Mouse (Mus musculus) CD4-positive helper T cell, adult 2 months (primary cell): Measurements from ENCODE around the gene Gm3646.

Experiments
- DNase-seq: peaks from one replicate; pipeline ENCODE4 v3.0.0-alpha.2; 2012; ENCODE audit warnings: low read depth, missing footprints, low spot score

Gene Gm3646

GRCm38 (mm10) chr1:39805243-39805979 is at the start of gene Gm3646:
TSS of gene Gm3646 (minus strand) at chr1:39805332.
- DNase-seq, result no peak

- DNase-seq, result peak; percentile 67
These were observed 41.9 kb upstream of the Gm3646 start for GRCm38 (mm10) chr1:39847066-39847465.

GRCm38 (mm10) chr1:39846031-39846550 is 41.0 kb upstream of the Gm3646 start:
- DNase-seq, result no peak

GRCm38 (mm10) chr1:39843328-39843727 is 38.2 kb upstream of the Gm3646 start:
- peak; percentile 77 for DNase-seq

- peak; percentile 93 for DNase-seq
These were observed 37.3 kb upstream of the Gm3646 start for GRCm38 (mm10) chr1:39842218-39843007.

GRCm38 (mm10) chr1:39840856-39841255 is 35.7 kb upstream of the Gm3646 start:
- no peak for DNase-seq

GRCm38 (mm10) chr1:39839838-39840237 is 34.7 kb upstream of the Gm3646 start:
- DNase-seq, result peak; percentile 33

- DNase-seq, result no peak
These were observed 34.1 kb upstream of the Gm3646 start for GRCm38 (mm10) chr1:39839217-39839616.

- no peak for DNase-seq
These were observed 33.5 kb upstream of the Gm3646 start for GRCm38 (mm10) chr1:39838487-39839169.

- no peak for DNase-seq
These were observed 26.5 kb upstream of the Gm3646 start for GRCm38 (mm10) chr1:39831594-39832039.

- DNase-seq, result no peak
These were observed 25.9 kb upstream of the Gm3646 start for GRCm38 (mm10) chr1:39830786-39831593.

- no peak for DNase-seq
These were observed 19.8 kb upstream of the Gm3646 start for GRCm38 (mm10) chr1:39824902-39825301.

- DNase-seq, result no peak
These were observed 19.1 kb upstream of the Gm3646 start for GRCm38 (mm10) chr1:39824240-39824639.

- no peak for DNase-seq
These were observed 14.5 kb upstream of the Gm3646 start for GRCm38 (mm10) chr1:39819596-39819995.

- no peak for DNase-seq
These were observed 10.6 kb upstream of the Gm3646 start for GRCm38 (mm10) chr1:39815766-39816165.

GRCm38 (mm10) chr1:39813067-39813466 is 7.9 kb upstream of the Gm3646 start:
- DNase-seq, result no peak

GRCm38 (mm10) chr1:39804789-39805188 is 343 bp downstream of the Gm3646 start:
- no peak for DNase-seq

GRCm38 (mm10) chr1:39802946-39803345 is 2.2 kb downstream of the Gm3646 start:
- DNase-seq, result no peak

- no peak for DNase-seq
These were observed 7.6 kb downstream of the Gm3646 start for GRCm38 (mm10) chr1:39797496-39797895.

- no peak for DNase-seq
These were observed 8.4 kb downstream of the Gm3646 start for GRCm38 (mm10) chr1:39796765-39797164.

- DNase-seq, result no peak
These were observed 20.5 kb downstream of the Gm3646 start for GRCm38 (mm10) chr1:39784632-39785031.
